Mouse (Mus musculus): Measurements from ENCODE around the gene Cyp17a1.

DNA sequence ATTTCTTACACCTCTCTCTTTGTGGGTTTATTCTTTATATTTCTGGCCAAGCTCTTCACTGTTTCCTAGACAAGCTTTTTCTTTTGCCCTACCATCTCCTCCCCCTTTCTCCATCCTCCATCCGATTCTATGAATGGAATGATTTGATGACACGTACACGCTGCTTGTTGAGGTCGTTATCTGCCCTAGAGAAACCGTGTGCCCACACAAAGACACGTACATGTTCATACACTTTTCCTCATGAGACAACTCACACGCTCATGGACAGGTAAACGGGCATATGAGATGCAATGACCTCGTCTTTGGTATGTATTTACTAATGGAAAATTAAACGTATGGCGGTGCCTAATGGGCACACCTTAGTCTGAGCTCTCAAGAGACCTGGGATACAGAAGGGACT is 17.4 kb upstream of the Cyp17a1 start:
- TF ChIP-seq POLR2A (IDR thresholded peaks at IDR 0.05; ENCODE audit: control insufficient read depth, extremely low read depth, insufficient read depth, low read length, poor library complexity) (no peak), CTCF (IDR thresholded peaks at IDR 0.05; ENCODE audit: borderline replicate concordance, control insufficient read depth, extremely low read depth, insufficient read depth, low read length, poor library complexity) (no peak)
